Mouse (Mus musculus) T-helper 2 cell (primary cell): Measurements from ENCODE around the gene Gm20604.

ENCODE experiments used
- in situ Hi-C: fragments of 300-600 bp; cut with MboI, MseI; formaldehyde crosslinking; loops from one replicate; pipeline ENCODE4 v1.15.1; 2025; ENCODE audit warnings: high pct_unique_total_duplicates

Gene Gm20604

DNA sequence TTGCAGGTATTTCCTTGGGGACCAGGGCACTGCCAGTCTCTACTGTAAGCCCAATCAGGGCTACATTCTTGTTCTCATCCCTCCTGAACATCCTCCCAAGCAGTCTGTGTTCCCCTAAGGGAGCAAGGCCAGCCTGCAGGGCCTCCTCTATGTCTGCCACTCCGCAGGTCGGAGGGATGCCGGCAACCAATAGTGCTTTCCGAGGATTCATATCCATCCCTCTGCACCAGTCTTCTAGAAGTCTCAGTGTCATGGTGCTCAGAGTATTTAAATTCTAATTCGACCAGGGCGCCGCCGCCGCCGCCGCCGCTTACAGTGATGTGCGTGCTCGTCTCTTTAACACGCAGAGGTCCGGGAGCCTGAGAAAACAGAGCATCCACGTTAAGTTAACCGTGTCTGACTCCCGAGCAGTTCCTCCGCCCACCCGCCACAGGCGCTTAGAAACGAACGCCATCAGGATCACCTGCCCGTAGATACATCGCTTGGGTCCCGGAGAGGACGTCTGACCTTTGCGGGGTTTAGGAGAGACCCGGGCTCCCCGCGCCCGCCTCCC lies 15.4 kb downstream of the Gm20604 start:
- in situ Hi-C loops = loop anchor here (10.0 kb wide), 1 partner anchor 592 kb away; no protein-coding TSS in a partner anchor

- in situ Hi-C loops = loop anchor here (10.0 kb wide), 1 partner anchor 593 kb away; no protein-coding TSS in a partner anchor
Measured at GRCm38 (mm10) chr12:102742056-102742455, 16.4 kb downstream of the Gm20604 start.

- in situ Hi-C loops = loop anchor here (10.0 kb wide), 1 partner anchor 595 kb away; no protein-coding TSS in a partner anchor
Measured at GRCm38 (mm10) chr12:102740285-102740684, 18.2 kb downstream of the Gm20604 start.

DNA sequence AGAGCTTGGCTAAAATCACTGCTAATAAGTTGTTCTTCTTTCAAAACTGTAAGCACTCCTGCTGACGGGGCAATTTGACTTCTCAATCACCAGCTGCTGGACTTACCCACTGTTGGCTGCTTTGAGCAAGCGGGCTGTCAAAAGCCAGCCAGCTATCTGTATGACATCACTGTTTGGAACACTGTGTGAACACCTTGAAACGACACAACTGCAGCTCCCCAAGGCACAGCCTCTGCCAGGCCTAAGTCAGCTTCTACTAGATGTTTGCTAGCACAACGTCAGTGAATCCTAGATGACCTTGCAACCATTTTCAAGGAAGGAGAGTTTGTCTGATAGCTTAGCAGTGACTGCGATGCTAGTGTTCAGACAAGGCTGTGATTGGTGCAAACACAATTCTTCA lies 19.4 kb downstream of the Gm20604 start:
- in situ Hi-C loops = loop anchor here (10.0 kb wide), 1 partner anchor 326 kb away; no protein-coding TSS in a partner anchor

- in situ Hi-C loops = loop anchor here (10.0 kb wide), 1 partner anchor 331 kb away; no protein-coding TSS in a partner anchor
Measured at GRCm38 (mm10) chr12:102733381-102733780, 25.1 kb downstream of the Gm20604 start.

DNA sequence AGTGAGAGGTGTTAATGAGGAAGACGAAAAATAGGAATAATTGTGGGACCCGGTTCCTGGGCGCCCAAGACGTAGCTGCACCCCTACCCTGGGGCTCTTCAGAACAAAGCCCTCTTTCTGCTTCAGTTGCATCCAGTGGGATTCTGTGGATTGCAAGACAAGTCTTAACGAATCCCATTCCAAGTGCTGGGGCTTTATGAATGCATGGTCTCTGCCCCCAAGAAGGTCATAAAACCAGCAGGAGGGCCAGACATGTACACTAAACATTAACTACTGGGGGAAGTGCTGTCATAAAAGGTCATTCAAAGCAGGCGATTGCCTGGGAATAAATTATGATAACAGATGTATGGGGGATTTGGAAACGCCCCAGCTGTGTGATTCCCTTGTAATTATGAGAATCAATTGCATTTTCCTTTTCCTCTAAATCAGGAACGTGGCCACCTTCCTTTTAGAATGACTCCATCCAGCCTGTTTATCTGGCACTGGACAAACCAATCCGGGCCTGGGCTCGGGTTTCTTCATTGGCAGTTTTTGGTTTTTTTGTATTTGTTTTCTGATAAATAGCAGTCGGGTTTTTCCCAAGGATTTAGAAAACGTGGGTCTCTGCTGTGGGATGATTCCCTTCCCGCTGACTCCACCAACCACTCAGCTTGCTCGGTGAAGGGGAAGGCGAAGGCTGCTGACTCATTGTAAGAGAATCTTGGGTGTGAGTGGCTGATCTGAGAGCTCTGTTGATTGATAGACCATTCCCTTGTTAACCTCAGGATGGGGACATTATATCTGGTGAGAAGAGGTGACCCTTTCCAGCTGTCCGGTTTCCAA lies 27.5 kb downstream of the Gm20604 start:
- in situ Hi-C loops = loop anchor here (10.0 kb wide), 1 partner anchor 334 kb away; no protein-coding TSS in a partner anchor

- in situ Hi-C loops = loop anchor here (5.0 to 10.0 kb wide), 2 partner anchors 143 to 335 kb away; no protein-coding TSS in a partner anchor
Measured at GRCm38 (mm10) chr12:102729855-102730797, 28.3 kb downstream of the Gm20604 start.

DNA sequence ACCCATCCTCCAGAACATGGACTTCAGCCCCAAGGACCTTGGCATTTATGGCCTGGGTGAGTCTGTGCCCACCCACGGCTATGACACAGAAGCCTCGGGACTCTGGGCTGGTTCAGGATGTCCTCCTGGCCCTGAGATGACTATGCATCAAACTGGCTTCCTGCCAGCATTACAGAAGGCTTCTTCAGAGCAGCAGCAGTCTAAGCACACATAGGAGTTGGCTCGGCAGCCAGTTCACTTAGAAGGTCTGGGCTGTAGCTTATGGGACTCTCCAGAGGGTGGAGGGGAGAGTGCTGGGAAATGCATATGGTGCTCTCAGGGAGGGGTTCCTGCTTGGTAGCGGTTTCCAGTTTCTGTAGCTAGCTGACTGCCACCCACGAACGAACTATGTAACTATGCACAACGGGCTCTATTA lies 32.7 kb downstream of the Gm20604 start:
- in situ Hi-C loops = loop anchor here (5.0 kb wide), 1 partner anchor 138 kb away; no protein-coding TSS in a partner anchor

DNA sequence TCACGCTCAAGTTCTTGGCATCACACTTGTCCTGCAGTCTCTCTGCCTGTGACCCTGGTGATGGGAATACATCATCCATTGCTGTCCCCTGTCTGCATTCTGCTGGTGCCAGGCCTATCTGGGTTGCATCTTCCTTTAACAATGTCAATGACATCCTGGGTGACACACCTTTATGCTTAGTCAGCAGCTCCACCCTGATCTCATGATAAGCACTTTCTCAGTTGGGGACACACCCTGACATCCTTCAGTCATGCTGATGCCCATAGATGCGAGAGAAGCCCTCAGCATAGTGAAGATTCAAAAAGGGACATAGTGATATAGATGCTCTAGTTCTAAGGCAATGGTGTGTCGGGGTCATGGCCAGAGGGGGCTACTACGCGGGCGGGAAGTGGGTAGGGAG lies 33.3 kb downstream of the Gm20604 start:
- in situ Hi-C loops = loop anchor here (5.0 kb wide), 1 partner anchor 138 kb away; no protein-coding TSS in a partner anchor

- in situ Hi-C loops = no loop called here
Measured at GRCm38 (mm10) chr12:102723861-102724260, 34.6 kb downstream of the Gm20604 start.

- in situ Hi-C loops = no loop called here
Measured at GRCm38 (mm10) chr12:102722966-102723365, 35.5 kb downstream of the Gm20604 start.

GRCm38 (mm10) chr12:102722451-102722850 lies 36.0 kb downstream of the Gm20604 start:
- in situ Hi-C loops = no loop called here

DNA sequence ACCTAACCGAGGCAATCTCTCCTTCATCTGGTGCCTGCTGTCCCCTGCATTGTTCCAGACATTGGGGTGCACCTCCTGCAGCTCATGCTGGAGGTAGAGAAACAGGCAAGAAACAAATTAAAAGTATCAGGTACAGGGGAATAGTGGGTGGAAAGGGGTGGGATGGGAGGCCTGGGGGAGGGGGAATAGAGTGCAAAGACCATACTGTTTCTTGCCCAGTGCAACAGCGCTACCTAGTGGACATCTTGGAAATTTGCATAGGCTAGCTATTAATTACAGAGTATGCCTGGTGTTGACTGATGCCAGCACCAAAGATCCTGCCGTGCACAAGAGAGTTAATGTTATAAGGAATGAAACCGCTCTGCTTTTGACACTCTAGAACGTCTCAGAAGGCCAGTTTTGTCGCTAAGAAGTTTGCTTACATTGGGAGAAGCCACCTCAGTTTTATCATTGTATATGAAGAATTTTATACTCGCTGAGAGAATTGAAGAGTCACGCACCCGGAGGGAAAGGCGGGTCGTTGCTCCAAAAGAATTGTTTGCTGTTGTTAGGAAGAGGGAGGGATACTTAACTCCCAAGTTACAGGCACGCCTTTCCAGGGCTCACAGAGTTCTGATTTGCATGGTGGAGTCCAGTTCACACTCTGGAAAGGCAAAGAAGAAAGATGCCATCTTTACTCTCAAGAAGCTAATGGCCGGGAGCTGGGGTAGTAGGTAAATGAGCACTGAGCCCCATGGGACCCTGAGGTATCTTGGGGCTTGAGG lies 38.7 kb downstream of the Gm20604 start:
- in situ Hi-C loops = loop anchor here (5.0 kb wide), 1 partner anchor 232 kb away; no protein-coding TSS in a partner anchor

DNA sequence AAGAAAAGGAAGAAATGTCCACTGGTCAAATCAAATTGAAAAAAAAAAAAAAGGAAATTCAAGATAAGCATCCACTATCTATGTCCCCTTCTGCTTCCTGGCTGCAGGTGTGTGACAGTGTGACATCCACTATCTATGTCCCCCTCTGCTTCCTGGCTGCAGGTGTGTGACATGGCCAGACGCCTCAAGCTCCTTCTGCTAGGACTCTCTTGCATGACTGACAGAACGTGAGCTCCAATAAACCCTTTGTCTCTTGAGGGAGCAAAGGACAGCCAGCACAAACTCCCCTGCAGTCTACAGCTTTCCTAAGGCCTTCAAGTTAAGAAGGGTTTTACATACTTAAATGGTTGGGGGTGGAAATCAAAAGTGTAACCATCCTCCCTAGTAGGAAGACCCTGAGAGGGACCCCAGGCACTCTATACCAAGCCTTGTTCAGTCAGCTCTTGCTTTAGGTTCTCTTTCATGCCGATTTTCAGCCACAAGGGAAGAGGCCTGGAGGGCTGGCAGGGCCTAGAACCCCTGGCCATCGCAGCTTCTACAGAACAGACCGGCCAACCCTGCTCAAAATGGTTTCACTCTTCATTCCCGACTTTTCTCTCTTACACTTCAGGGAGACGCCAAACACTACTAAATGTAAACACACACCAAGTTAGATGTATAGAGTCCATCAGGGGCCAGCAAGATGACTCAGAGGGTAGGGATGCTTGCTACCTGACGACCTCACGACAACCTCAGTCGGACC lies 43.6 kb downstream of the Gm20604 start:
- in situ Hi-C loops = loop anchor here (5.0 kb wide), 1 partner anchor 228 kb away; no protein-coding TSS in a partner anchor

DNA sequence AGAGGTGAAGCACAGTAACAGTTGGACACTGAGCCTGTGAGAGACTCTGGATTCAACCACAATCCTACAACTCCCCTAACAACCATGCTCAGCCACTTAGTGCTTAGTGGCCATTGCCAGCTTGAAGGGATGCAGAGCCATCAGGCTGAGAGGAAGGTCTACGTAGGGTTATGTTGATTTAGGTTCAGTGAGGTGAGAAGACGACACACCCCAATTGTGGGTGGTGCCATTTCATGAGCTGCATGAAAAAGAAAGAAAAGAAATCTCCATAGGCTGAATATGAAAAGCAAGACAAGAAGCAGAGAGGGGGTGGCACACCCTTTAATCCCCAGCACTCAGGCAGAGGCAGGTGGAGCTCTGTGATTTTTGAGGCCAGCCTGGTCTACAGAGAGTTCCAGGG lies 44.4 kb downstream of the Gm20604 start:
- in situ Hi-C loops = no loop called here

DNA sequence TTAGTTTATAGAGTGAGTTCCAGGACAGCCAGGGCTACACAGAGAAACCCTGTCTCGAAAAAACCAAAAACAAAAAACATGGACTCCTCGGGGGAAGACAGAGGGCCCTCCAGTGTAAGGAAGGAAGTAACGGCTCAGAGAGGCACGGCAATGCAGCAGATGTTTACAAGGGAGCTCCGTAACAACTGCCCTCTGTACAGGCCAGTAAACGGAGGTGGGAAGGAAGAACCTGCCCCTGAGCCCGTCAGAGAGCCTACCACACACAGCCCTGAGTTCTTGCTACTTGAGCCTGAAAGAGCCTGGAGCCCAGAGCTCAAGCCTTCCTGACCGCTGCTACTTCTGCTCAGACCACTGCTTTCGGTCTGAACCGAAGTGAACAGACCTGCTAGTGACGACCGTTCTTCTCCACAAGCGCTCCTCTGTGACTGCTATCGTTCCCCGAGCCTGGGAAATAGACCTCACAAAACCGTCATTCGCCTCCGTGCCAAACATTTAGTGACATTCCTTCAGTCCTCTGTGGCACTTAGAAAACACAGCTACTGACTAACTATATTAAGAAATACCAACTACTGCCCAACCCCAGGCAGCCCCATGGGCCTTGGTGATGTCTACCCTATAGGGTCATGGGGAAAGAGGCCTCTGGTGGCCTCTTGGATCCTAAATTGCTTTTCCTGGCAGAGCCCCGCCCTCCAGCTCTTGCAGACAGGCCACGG lies 45.2 kb downstream of the Gm20604 start:
- in situ Hi-C loops = no loop called here

GRCm38 (mm10) chr12:102710851-102711375 lies 47.6 kb downstream of the Gm20604 start:
- in situ Hi-C loops = no loop called here

DNA sequence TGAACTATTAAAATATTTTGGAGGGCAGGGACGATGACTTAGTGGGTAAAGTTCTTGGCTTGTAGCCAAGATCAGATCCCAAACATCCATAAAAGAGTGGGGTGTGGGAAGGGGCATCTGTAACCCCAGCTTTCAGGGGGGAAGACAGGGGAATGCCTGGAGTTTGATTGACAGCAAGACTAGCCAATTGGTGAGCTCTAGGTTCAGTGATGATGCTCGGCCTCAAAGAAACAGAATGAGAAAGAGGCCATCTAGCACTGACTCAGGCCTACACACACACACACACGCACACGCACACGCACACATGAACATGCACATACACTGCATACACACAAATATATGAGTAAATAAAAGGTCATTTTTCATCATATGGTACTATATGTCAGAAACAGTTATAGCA lies 48.6 kb downstream of the Gm20604 start:
- in situ Hi-C loops = loop anchor here (5.0 kb wide), 1 partner anchor 128 kb away; no protein-coding TSS in a partner anchor

DNA sequence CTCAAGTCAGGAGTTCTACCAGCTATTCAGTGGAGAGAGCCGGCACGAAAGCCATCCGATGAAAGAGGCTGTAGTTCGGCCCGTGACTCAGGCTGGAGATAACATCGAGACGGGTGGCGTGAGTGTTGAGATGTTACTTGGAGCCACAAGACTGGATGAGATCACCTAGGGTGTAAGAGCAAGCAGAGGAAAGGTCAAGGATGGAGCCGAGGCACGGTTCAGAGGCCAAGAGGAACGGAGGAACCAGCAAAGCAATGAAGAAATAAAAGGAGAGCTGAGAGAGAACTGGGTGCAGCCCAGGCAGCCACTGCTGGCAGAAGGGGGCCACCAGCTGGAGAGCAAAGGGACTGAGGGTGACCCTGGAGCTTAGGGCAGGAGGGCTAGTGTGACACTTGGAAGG lies 50.3 kb downstream of the Gm20604 start:
- in situ Hi-C loops = loop anchor here (5.0 kb wide), 1 partner anchor 126 kb away; no protein-coding TSS in a partner anchor
